Mouse (Mus musculus): ENCODE data around the gene Phactr4. TPM values are rescaled to one million over a fixed set of nuclear protein-coding genes. Genes with fewer than 3 reads are reported as not detected.

Gene Phactr4
- 15.9 and 16.7 TPM in 2 replicates for polyA plus RNA-seq (2015; fragmentation: Nextera tagmentation; extraction: Ambion mirVana)

DNA sequence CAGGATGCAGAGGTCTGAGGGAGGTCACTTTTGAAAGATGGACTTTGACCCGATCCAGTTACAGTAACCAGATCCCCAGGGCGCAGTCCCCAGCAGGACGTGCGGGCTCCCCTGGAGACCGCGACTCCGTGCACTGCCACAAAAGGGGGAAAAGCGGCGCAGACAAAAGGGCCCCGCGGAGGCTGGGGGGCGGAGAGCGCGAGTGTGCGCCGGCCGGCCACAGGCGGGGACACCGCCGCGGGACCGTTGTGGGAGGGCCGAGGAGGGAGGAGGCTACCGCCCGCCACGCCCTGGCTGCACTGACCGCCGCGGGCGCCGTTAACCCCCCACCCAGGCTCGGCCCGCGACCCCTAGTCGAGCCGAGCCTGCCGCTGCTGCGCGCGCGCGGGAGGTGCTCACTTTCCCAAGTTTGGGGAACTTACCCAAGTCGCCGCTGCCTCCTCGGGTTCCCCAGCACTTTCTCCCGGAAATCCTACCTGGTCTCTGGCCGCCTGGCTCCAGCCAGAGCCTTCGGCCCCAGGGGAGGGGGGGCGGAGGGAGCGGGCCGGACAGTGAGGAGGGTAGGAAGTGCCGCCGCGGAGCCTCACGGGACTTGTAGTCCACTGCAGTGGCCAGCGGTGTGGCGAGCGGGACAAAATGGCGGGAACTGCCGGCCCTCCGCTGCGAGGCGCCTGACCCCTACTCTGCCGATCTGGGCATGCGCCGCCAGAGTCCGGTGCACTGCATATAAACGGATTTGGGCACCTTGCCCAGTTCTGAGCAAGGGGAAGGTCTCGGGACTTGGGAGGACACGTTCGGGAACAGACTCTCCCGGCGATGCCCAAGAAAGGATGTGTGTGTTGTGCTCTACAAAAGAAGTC is at the start of gene Phactr4:
Phactr4 (minus strand) TSS at position 567 of the 860 bp plus-strand sequence.
- Histone ChIP-seq H3K9ac (peak within 1 kb of the TSS; percentile 90), H3K4me2 (peak within 1 kb of the TSS; percentile 76), H3K27ac (replicated peaks) (peak within 1 kb of the TSS; percentile 98), H3K36me3 (no peaks in the 10 kb centered on the region), H3K9me3 (0 out of 2 replicates have a peak, but pooled peaks cover 2% of the 10 kb centered on the region), H3K4me1 (peaks cover 29% of the 10 kb centered on the region), H3K4me3 (peak within 1 kb of the TSS; percentile 70), H3K27me3 (replicated peaks) (no peaks in the 10 kb centered on the region)
- WGBS: under 1% methylated on average over 71 of the region's 73 CpGs
- peak; percentile 97 for ATAC-seq (ENCODE audit: extremely low read depth, insufficient number of reproducible peaks, low FRiP score, low TSS enrichment)

- H3K9me3 ChIP-seq: no peaks in the 10 kb centered on the region
- H3K4me2 ChIP-seq: no peak overlapping the region
- no peaks in the 10 kb centered on the region for H3K36me3 ChIP-seq
- H3K27me3 ChIP-seq (replicated peaks): no peaks in the 10 kb centered on the region
- H3K4me3 ChIP-seq: no peak overlapping the region
- no peaks in the 10 kb centered on the region for H3K4me1 ChIP-seq
- no peak for ATAC-seq (ENCODE audit: extremely low read depth, insufficient number of reproducible peaks, low FRiP score, low TSS enrichment)
- H3K9ac ChIP-seq: no peak overlapping the region
- H3K27ac ChIP-seq (replicated peaks): no peak overlapping the region
- 8% methylated on average over 3 of the region's 3 CpGs for WGBS
Measured at GRCm38 (mm10) chr4:132469873-132470272, 47.6 kb upstream of the Phactr4 start.

GRCm38 (mm10) chr4:132464255-132464613 is 41.9 kb upstream of the Phactr4 start:
- H3K9me3 ChIP-seq: no peaks in the 10 kb centered on the region
- peak overlapping the region; percentile 93 for H3K4me3 ChIP-seq
- ATAC-seq (ENCODE audit: extremely low read depth, insufficient number of reproducible peaks, low FRiP score, low TSS enrichment): no peak
- peaks cover 28% of the 10 kb centered on the region for H3K36me3 ChIP-seq
- H3K4me2 ChIP-seq: peak overlapping the region; percentile 94
- 0 out of 2 replicates have a peak overlapping the region, but pooled peaks have one; percentile 73 for H3K27ac ChIP-seq (replicated peaks)
- no peaks in the 10 kb centered on the region for H3K27me3 ChIP-seq (replicated peaks)
- H3K9ac ChIP-seq: peak overlapping the region; percentile 92
- 3% methylated on average over 5 of the region's 5 CpGs for WGBS
- peaks cover 22% of the 10 kb centered on the region for H3K4me1 ChIP-seq

DNA sequence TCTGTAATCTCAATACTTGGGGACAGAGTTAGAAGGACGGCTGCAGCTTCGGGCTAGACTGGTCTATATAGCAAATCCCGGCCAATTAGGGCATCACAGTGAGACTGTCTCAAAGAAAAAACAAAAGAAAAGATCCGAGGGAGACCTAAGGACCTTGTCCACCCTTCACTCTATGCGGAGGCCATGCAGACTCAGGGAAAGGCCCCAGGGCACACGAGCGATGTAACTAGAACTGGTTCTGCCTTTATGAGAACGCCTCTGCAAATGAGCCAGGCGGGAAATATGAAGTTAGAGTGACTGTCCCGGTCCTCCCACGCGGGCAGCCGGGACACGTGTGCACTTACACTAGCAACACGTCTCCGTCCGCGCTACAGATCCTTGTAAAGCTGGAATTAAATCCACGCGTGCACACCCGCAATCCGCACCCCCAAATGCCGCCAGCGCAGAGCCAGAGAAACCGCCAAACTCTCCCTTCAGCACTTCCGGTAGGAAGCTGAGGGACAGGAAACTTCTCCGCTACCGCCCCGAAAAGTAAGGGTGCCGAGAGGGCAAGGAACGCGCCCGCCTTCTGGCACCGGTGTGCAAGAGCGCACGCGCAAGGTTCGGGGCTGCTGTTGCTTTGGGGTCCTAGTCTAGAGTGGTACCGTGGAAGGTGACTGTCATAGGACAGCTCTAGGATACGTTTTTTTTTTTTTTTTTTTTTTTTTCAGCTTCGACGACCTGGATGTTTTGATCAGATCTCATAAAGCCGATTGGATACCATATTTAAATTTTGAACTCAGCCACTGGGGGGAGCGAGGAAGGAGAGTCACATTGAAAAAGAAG is 41.4 kb upstream of the Phactr4 start, which contains the start of gene Med18:
Med18 (minus strand) TSS at position 492 of the 825 bp plus-strand sequence.
- under 1% methylated on average over 44 of the region's 44 CpGs for WGBS
- Histone ChIP-seq H3K27ac (replicated peaks) (peak within 1 kb of the TSS; percentile 73), H3K36me3 (peaks cover 34% of the 10 kb centered on the region), H3K4me3 (peak within 1 kb of the TSS; percentile 93), H3K4me1 (peaks cover 22% of the 10 kb centered on the region), H3K9ac (peak within 1 kb of the TSS; percentile 92), H3K27me3 (replicated peaks) (no peaks in the 10 kb centered on the region), H3K9me3 (no peaks in the 10 kb centered on the region), H3K4me2 (peak within 1 kb of the TSS; percentile 94)
- peak; percentile 60 for ATAC-seq (ENCODE audit: extremely low read depth, insufficient number of reproducible peaks, low FRiP score, low TSS enrichment)

- no peaks in the 10 kb centered on the region for H3K27me3 ChIP-seq (replicated peaks)
- H3K4me3 ChIP-seq: peak overlapping the region; percentile 93
- H3K9me3 ChIP-seq: no peaks in the 10 kb centered on the region
- peak overlapping the region; percentile 94 for H3K4me2 ChIP-seq
- peaks cover 42% of the 10 kb centered on the region for H3K36me3 ChIP-seq
- H3K9ac ChIP-seq: peak overlapping the region; percentile 92
- no peak for ATAC-seq (ENCODE audit: extremely low read depth, insufficient number of reproducible peaks, low FRiP score, low TSS enrichment)
- peaks cover 22% of the 10 kb centered on the region for H3K4me1 ChIP-seq
- WGBS: 10% methylated on average over 11 of the region's 11 CpGs
- H3K27ac ChIP-seq (replicated peaks): peak overlapping the region; percentile 73; the same call in 1 of the 2 replicates
Measured at GRCm38 (mm10) chr4:132462836-132463235, 40.5 kb upstream of the Phactr4 start.

GRCm38 (mm10) chr4:132460225-132460624 is 37.9 kb upstream of the Phactr4 start:
- Histone ChIP-seq H3K27me3 (replicated peaks) (no peaks in the 10 kb centered on the region), H3K9me3 (no peaks in the 10 kb centered on the region), H3K9ac (no peak overlapping the region), H3K4me1 (peaks cover 22% of the 10 kb centered on the region), H3K36me3 (peaks cover 56% of the 10 kb centered on the region), H3K4me3 (no peak overlapping the region), H3K4me2 (no peak overlapping the region), H3K27ac (replicated peaks) (no peak overlapping the region)
- WGBS: 87% methylated on average over 8 of the region's 8 CpGs
- ATAC-seq (ENCODE audit: extremely low read depth, insufficient number of reproducible peaks, low FRiP score, low TSS enrichment): no peak

DNA sequence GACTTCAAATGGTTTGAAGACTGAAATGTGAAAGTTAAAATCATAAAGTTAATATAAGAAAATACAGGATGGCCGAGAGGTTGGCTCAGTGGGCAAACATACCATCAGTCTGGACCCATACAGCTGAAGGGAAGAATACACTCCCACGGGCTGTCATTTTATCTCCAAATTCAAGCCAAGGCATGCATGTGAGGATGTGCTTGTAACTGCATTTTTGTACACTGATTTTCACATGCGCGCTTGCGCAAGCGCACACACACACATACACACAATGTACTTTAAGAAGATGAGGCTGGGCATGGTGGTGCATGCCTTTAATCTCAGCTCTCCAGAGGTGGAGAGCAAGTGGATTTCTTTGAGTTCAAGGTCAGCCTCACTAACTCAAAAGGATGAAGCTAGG is 33.3 kb upstream of the Phactr4 start:
- Histone ChIP-seq H3K4me3 (no peak overlapping the region), H3K4me1 (no peaks in the 10 kb centered on the region), H3K9me3 (no peaks in the 10 kb centered on the region), H3K27me3 (replicated peaks) (no peaks in the 10 kb centered on the region), H3K9ac (no peak overlapping the region), H3K4me2 (no peak overlapping the region), H3K27ac (replicated peaks) (no peak overlapping the region), H3K36me3 (peaks cover 41% of the 10 kb centered on the region)
- WGBS: 91% methylated on average over 6 of the region's 6 CpGs
- no peak for ATAC-seq (ENCODE audit: extremely low read depth, insufficient number of reproducible peaks, low FRiP score, low TSS enrichment)

DNA sequence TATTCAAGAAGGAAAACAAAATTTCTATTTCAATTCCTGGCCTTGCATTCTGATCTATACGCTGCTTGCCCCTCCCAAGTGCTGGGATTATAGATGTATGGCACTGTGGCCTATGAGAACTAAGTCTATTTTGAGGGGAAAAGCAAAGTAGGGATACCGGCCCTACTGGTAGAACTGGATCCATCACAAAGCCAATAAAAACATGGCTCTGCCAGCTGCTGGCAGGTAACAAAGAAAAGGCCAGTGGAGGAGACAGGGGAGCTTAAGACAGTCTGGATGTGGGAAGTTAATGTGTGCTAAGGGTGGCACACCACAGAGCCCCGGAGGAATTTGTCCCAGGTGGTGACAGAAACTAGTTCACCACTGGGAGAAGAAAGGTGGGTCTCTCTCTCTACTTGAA is 32.9 kb upstream of the Phactr4 start:
- ATAC-seq (ENCODE audit: extremely low read depth, insufficient number of reproducible peaks, low FRiP score, low TSS enrichment): no peak
- Histone ChIP-seq H3K4me1 (no peaks in the 10 kb centered on the region), H3K27ac (replicated peaks) (no peak overlapping the region), H3K4me2 (no peak overlapping the region), H3K4me3 (no peak overlapping the region), H3K36me3 (peaks cover 37% of the 10 kb centered on the region), H3K9ac (no peak overlapping the region), H3K9me3 (no peaks in the 10 kb centered on the region), H3K27me3 (replicated peaks) (no peaks in the 10 kb centered on the region)
- WGBS: 81% methylated on average over 3 of the region's 3 CpGs

DNA sequence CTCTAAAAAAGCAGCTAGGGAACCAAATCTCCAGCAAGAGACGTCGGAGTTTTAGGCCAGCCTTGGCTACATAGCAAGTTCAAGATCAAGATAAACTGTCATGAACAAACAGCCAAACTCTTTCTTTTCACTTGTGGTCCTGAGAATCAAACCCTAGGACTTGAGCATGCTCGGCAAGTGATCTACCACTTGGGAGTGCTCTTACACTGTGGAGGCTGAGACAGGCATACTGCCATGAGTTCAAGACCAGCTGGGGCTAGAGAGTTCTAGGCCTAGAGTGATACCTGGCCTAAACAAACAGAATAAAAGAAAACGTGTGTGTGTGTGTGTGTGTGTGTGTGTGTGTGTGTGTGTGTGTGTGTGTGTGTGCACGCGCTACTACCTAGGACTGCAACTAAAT is 31.9 kb upstream of the Phactr4 start:
- WGBS: 79% methylated on average over 6 of the region's 6 CpGs
- no peak overlapping the region for H3K9ac ChIP-seq
- no peak overlapping the region for H3K27ac ChIP-seq (replicated peaks)
- H3K4me3 ChIP-seq: no peak overlapping the region
- H3K4me1 ChIP-seq: no peaks in the 10 kb centered on the region
- H3K9me3 ChIP-seq: no peaks in the 10 kb centered on the region
- no peaks in the 10 kb centered on the region for H3K27me3 ChIP-seq (replicated peaks)
- peaks cover 27% of the 10 kb centered on the region for H3K36me3 ChIP-seq
- no peak overlapping the region for H3K4me2 ChIP-seq
- no peak for ATAC-seq (ENCODE audit: extremely low read depth, insufficient number of reproducible peaks, low FRiP score, low TSS enrichment)

DNA sequence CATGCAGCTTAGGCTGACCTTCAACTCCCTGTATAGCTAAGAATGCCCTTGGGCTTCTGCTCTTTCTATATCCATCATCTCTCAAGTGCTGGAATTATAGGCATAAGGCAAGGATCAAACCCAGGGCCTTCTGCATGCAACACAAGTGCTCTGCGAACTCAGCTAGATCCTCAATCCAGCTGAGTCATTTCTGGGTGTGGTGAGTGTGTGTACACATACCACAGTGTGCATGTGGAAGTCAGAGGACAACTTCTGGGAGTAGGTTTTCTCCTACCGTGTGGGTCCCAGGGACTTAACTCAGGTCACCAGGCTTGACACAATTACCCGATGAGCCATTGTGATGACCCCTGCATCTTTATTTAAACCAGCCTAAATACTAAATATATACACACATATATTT is 27.5 kb upstream of the Phactr4 start:
- no peak overlapping the region for H3K4me2 ChIP-seq
- H3K4me3 ChIP-seq: no peak overlapping the region
- 75% methylated on average over 3 of the region's 3 CpGs for WGBS

DNA sequence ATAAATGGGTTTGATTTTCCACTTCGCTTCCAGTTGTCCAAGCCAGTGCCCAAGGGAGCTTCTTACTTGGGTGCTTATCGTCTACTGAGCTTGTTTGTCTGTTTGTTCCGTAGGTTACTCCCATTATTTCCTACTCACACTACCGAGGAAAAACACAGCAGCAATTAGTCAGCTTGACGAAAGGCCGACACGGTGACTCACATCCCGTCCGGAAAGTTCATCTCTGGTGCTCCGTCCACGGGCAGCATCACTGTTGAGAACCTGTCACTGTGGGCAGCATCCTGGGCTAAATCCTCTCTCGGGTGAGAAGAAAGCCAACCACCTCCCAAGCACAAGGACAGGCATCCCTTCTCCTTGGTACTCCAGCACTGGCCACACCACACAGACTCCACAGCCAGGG is 23.8 kb upstream of the Phactr4 start:
- no peak for ATAC-seq (ENCODE audit: extremely low read depth, insufficient number of reproducible peaks, low FRiP score, low TSS enrichment)
- no peak overlapping the region for H3K27ac ChIP-seq (replicated peaks)
- H3K27me3 ChIP-seq (replicated peaks): no peaks in the 10 kb centered on the region
- H3K4me1 ChIP-seq: no peaks in the 10 kb centered on the region
- no peaks in the 10 kb centered on the region for H3K36me3 ChIP-seq
- H3K9me3 ChIP-seq: no peaks in the 10 kb centered on the region
- 68% methylated on average over 12 of the region's 12 CpGs for WGBS
- no peak overlapping the region for H3K9ac ChIP-seq
- H3K4me2 ChIP-seq: no peak overlapping the region
- H3K4me3 ChIP-seq: no peak overlapping the region

More for the DNA sequence above, 27.5 kb upstream of the Phactr4 start:
- ATAC-seq (ENCODE audit: extremely low read depth, insufficient number of reproducible peaks, low FRiP score, low TSS enrichment): no peak
- no peak overlapping the region for H3K9ac ChIP-seq
- no peaks in the 10 kb centered on the region for H3K4me1 ChIP-seq
- H3K27me3 ChIP-seq (replicated peaks): no peaks in the 10 kb centered on the region
- no peak overlapping the region for H3K27ac ChIP-seq (replicated peaks)
- no peaks in the 10 kb centered on the region for H3K36me3 ChIP-seq
- H3K9me3 ChIP-seq: no peaks in the 10 kb centered on the region
